Mouse (Mus musculus): Measurements from ENCODE around the gene Eno1.

- TF ChIP-seq POLR2A (IDR thresholded peaks at IDR 0.05; ENCODE audit: low read depth, low read length): no peak
- TF ChIP-seq CTCF (conservative IDR thresholded peaks at IDR 0.05; ENCODE audit: insufficient read depth, insufficient read length, low read depth, low read length): no peak
Observed at GRCm38 (mm10) chr4:150238433-150239086, 2.0 kb downstream of the Eno1 start.
